Mouse (Mus musculus) liver, adult 2 months (tissue): ENCODE data around the gene Pick1.

Experiments used
- CTCF ChIP-seq: fragments of 200-500 bp; IDR thresholded peaks from 2 replicates; pipeline ENCODE4 v1.5.1; 2011; ENCODE audit warnings: low read depth, low read length, control low read depth
- POLR2A ChIP-seq: fragments of 200-500 bp; IDR thresholded peaks from 2 replicates; pipeline ENCODE4 v1.6.1; 2011; ENCODE audit warnings: low read length, control low read depth; ENCODE audit not compliant: insufficient read depth; ENCODE audit errors: extremely low read depth

DNA sequence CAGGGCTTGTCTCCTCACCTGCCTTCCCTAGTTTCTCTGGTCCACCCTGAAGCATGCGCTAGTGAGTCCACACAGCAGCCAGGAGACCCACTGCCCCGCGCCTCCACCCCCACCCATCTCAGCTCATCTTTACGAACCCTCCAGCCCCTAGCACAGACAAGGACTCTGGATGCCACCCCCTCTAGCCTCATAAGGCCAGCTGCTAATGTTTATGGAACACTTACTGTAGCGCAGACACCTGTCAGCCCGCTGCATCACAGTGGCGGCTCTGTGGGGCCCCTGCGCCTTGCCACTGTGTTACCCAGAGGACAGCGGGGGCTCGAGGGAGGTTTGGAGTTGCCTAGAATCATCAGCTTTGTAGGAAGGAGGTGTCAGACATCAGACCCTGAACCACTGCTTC, 26.4 kb upstream of the Pick1 start:
- TF ChIP-seq CTCF (no peak), POLR2A (no peak)
